Mouse (Mus musculus) E14TG2a.4 (cell line): Measurements from ENCODE around the gene Agap1.

Experiments used
- CTCF ChIP-seq: conservative IDR thresholded peaks from 2 replicates; pipeline ENCODE4 v1.5.1; 2014; ENCODE audit warnings: low read length
- POU5F1 ChIP-seq: IDR thresholded peaks from 2 replicates; pipeline ENCODE4 v1.6.1; 2014; ENCODE audit warnings: low read length, borderline replicate concordance

DNA sequence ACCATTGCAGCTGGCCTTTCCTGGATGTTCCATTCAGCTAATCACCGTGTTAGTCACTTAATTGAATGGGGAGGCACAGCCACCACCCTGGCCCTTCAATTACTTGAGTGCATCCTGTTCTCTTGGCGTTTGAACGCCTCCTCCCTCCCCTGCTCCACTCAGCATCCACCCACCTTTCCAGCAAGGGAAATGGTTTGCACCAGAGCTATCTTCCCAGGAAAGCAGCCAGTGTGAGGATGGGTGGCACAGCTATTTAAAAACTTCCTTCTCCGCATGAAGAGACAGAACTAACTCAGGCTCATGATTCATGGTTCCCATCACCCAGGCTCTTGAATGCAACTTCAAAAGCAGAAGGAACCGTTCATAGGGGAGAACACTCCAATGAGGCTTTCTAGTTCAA, 37.7 kb upstream of the Agap1 start:
- TF ChIP-seq CTCF (no peak), POU5F1 (no peak)
